Mouse (Mus musculus): ENCODE results near the gene Rabep2.
"Not testable (repeated sequence)": the region's sequence is repeated elsewhere in the genome, so short reads cannot be mapped to it uniquely, and the experiment has no call there.

Gene Rabep2

DNA sequence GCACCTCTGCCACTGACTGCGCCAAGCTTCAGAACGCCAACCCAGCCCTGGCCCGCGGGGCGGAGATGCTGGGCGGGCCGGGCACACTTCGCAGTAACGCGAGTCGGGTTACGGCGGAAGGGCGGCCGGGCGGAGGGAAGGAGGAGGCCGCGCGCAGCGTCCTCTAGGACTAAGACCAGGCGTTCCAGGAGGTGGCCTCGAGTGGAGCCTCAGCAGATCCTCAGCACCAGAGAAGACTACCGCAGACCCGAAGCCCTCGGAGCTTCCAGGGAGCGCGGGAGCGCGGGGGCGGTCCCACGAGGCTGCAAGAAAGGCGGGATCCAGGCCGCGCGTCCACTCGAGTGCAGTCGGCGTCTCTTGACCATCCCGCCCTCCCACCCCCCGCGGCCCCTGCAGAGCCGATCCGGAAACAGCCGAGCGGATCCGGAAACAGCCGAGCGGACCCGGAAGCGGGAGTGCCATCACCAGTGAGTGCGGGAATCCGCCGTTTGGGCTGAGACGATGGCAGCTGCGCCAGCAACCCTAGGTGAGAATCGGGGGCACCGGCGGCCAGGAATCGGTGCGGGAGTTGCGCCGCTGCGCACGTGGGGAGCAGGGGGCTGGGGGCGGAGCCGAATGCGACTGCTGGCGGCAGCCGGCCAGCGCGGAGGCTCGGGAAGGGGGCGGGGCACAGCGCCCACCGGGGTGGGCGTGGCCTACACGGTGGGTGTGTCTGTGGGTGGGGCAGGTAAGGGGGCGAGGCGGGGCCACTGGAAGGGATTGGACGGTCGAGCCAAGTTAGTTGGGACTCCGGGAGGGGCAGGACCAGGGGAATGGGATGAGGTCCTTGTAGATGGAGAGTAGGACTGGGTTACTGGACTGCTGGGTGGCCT is at the start of gene Rabep2:
TSS of gene Rabep2 (plus strand) at position 129 of the 872 bp plus-strand sequence.
- peak; percentile 96 to 97 for DNase-seq

DNA sequence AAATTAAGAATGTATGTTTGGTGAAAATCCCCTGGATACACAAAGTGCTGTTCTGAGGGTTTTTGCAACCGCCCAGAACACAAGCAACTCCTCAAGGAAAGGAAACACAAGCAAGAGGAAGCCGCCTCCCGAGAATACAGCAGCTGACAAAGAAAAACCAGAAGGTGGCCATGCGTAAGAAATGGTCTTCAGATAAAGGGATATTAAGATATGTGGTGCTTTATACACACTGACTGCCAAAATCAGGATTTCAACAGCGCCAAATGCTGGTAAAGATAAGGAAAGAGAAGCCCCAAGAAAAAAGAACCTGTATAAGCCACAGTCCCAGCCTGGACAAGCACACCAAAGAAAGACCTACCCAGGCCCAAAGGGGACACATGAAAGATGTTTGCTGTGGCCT is 45.0 kb upstream of the Rabep2 start:
- no peak for DNase-seq

DNA sequence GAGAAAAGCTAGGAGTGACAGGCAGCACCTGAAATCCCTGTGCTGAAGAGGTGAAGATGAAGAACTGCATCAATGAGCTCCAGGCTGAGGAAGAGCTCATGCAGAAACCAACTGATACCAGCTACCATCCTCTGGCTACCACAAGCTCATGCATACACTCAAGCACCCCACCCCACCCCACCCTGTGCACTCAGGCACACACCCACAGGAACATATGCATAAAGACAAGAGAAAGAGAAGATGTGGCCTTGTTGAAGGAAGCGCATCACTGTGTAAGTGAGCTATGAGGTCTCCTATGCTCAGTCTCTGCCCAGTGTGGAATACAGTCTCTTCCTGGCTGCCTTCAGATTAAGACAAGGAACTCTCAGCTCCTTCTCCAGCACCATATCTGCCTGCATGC is 40.4 kb upstream of the Rabep2 start:
- no peak for DNase-seq

DNA sequence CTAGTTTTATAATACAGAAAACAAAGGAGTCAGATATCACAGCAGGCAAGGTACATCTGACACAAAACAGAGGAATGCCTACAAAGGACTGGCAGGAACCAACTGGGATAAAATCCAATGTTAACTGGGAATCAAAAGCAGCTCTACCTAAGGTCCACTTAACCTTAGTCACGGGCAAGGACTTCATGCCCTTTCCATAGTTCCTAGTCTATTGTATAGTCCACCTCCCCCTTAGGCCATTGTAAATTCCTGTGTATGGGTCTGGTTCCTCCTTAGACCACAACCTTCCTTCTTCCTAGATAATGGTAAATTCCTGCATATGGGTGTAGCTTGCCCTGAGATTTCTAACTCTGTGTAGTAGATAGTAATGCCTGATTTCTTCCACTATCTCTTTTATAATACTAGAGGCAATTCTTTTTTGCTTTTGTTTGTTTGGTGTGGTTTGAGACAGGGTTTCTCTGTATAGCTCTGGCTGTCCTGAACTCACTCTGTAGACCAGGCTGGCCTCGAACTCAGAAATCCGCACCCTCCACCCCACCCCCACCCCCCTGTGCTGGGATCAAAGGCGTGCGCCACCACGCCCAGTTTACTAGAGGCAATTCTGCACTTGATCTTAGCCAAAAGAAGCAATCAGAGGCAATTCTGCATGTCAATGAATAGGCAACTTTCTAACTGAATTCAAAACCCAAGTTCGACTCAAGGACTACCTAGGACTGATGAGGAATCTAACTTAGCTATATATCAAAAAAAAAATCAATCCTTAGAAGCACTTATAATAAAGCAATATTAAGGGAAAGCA is 36.3 kb upstream of the Rabep2 start:
- DNase-seq, result not testable (repeated sequence)

DNA sequence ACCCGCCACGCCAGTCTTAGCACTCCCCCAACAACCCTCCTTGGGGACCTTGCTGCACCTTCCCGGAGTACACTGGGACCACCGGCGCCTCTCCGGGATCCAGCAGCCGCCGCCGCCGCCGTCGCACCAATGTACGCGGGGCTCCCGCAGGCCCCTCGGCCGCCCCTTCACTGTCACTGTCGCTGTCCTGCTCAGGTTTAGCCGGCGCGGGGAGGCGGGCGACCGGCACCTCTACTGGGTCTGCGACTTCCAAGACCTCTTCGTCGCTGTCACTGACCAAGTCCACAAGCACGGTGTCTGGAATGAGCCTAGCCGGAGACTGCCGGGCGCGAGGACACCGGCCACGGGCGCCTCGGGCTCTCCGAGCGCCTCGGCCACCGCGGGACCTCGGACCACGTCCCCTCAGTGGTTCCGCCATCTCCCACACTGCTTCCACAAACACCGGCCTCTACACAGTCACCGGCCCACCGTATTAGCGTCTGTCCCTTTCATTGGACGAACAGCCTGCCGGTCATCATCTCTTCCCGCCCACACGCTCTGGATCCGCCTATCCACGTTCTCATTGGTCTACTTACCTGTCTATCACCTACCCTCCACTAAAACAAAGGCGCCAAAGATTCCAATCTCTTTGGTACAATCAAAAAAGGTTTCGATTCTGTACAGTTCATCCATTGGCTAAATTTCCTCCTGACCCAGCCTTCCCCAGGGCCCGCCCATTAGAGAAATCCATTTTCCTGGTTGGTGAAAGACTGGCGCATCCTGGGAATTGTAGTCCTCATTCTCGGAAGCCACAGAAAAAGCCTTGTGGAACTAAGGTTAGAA is 32.0 kb upstream of the Rabep2 start, which contains the start of gene Nfatc2ip:
TSS of gene Nfatc2ip (minus strand) at position 440 of the 822 bp plus-strand sequence.
- peak; percentile 95 to 96 for DNase-seq

DNA sequence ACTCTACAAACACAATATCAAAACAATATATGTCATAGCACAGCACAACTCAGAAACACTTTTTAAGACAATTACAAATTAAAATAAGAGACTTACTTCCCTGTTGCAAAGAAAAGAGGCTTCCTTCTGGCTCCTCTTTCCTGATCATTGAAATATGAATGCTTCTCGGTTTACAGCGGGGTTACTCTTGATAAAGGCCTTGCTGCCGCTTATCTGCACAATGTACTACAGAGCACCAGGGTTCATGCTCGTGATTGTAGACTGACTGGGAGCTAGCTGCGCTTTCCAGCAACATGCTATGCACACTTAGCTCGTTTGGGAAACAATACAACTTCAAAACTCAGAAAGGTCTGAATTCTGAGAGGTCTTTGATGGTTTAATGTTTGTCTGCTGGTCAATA is 31.3 kb upstream of the Rabep2 start:
- DNase-seq, result no peak

DNA sequence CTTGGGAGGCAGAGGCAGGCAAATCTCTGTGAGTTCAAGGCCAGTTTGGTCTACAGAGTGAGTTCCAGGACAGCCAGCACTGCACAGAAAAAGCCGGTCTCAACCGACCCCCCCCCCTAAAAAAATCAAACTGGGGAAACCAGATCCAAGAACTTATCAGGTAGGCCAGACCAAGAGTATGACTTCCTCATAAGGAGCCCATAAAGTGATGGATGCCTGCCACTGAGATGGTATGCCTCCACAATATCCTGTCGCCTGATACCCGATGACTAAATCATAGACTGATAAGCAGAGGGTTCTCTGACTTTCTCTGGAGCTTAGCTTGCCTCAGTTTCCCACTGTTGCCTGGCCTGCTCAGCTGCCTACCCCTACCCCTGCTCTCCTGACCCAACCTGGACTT is 30.7 kb upstream of the Rabep2 start:
- no peak for DNase-seq

DNA sequence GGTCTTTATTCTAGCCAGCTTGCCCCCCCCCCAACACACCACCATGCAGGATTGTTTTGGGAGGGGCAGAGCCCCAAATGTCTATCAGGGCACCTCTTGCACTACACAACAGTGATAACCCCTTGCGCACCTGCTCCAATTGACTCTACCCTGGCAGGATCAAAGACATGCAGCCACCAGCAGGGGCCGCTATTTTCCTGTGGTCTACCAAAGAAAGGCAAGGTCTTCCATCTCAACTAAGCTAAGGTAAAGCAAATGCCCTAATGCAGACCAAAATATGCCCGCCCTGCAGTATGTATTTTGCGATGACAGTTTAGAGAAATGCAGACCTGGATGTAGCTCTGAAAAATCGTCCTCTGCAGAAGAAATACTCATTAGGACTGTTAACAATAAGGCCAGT is 29.0 kb upstream of the Rabep2 start:
- DNase-seq, result peak; percentile 73 to 88

DNA sequence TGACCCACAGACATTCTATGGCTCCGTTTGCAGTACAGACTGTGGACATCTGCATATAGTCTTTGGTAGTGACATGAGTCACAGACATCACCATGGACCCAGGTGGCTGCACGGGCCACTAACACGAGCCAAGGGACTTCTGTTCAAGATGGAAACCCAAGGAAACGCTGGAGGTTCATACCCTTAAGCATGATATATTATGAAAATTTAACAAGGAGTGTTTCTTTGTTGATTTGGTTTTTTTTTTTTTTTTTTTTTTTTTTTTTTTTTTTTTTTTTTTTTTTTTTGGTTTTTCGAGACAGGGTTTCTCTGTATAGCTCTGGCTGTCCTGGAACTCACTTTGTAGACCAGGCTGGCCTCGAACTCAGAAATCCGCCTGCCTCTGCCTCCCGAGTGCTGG is 26.0 kb upstream of the Rabep2 start:
- not testable (repeated sequence) for DNase-seq

DNA sequence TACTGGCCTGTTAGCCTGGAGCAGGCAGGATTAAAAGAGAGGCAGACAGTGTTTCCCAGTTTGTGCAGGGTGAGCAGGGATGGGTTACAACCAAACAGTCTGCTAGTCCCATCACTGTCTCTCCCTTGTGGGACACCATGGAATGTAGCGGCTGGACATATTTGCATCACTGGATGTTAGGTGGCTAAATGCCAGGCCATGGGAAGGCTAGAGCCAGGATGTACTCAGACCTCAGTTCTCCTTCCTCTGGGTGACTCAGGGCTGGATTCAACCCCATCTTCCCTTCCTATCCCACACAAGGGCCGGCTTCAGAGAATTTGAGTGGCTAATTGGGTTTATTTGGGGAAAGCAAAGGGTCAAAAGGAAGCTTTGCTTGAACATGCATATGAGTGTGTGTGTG is 19.9 kb upstream of the Rabep2 start:
- DNase-seq, result no peak

DNA sequence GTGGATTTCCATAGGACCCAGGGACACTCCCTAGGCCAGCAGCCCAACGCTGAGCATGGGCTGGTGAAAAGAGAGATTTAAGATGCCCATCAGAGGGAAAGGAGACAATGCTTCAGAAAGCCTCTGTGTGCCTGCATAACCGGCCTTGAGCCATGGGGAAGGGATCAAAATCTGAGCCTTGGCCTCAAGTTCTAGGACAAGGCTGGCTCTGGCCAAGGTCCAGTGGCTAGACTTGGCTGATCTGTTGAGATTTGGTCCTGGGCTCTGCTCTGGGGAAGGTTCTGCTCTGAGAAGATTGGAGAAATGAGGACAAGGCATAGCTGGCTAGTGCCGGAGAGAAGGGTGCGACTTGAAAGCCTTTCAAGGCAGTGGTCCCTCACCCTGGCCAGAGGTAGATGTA is 17.5 kb upstream of the Rabep2 start:
- DNase-seq, result no peak

DNA sequence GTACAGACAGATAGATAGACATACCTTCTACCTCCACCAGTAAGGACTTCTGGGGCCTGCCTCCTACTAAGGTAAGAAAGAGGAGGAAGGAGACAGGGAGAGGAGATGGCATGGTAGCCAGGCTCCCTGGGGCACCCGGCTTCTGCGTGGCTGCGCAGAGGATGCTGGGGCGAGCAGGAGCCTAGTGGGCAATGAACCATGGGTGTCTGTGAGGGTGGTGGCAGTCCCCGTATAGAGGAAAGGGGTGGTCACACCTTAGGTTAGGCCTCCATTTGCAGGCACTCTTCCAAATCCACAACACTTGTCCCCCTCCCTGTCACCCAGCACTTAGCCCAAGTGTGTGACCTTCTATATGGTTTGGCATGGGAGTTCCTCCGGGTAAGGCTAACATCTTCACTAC is 13.8 kb upstream of the Rabep2 start, which contains the start of gene Cd19:
TSS of gene Cd19 (minus strand) at position 165 of the 400 bp plus-strand sequence.
- no peak for DNase-seq

DNA sequence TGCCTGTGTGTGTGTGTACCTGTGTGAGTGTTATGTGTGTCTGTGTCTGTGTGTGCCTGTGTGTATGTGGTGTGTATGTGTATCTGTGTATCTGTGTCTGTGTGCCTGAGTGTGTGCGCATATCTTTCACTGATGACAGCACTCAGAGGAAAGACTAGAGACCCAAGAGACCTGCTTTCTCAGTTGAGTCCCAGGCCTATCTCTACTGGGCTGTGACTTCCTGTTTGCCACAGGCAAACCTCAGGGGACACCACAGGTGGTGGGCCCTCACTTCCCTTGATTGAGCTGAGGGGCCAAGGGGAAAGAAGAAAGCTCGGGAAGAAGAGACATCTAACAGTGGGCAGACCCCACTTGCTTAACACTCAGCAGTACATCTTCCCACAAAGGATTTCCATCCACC is 11.9 kb upstream of the Rabep2 start:
- no peak for DNase-seq

DNA sequence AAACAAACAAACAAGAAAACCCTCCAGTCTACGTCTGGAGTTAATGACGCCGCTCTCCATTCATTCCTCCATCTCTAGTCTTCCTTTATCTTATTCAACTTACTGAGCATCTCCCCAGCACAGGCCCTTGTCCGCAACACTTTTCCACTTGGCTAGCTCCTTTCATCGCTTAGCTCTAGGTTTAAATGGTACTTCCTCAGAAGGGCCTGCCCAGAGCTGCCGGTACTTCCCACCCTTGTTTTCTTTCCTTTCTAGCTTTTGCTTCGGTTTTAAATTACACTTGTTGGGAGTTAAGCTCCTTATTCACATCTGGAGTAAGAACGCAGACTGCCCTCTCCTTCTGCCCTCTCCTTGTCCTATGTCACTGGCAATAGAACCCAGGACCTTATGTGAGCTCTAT is 11.5 kb upstream of the Rabep2 start:
- no peak for DNase-seq

DNA sequence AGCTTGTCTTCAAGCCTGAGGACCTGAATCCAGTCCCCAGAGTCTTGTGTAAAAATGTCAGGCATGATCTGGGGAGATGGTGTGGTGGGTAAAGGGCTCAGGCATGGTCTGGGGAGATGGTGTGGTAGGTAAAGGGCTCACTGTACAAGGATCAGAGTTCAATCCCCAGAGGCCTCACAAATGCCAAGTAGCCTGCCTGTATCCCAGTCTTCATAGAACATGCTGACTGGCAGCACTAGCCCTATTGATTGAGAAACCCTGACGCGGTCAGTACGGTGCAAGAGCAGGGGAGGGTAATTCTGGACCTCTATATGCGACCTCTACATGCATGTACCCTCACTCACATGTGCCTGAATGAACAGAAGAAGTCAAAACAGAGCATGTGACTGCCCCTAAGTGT is 11.0 kb upstream of the Rabep2 start:
- no peak for DNase-seq

DNA sequence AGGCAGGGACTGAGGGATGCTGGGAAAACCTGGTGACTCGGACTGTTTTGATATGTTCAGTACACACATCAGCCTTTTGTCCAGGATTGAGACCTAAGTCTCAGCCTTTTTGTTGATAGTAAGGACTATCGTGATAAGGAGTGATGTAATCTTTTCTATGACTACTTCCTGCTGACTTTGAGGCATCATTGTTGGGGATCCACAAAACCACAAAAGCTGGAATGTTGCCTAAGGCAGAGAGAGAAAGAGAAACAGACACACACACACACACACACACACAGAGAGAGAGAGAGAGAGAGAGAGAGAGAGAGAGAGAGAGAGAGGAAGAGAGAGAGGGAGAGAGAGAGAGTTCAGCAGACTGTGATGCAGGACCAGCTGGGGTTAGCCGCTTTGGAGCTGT is 10.1 kb upstream of the Rabep2 start:
- no peak for DNase-seq

DNA sequence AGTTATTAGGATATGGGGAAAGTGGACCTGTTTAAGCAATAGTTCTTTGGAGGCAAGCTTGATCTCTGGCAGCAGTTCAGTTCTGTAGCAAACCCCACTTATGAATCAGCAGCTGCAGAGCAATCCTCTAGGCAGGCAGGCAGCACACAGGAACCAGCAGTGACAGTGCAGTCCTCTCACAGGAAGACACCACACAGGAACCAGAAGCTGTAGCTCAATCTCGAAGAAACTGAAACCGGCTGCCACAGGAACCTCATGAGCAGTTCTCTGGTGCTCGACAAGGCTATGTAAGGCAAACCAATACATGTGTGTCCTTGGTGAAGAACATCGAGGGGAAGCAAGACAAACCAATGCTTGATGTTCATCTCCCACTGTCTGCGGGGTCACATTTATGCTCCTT is 6.8 kb upstream of the Rabep2 start:
- no peak for DNase-seq

DNA sequence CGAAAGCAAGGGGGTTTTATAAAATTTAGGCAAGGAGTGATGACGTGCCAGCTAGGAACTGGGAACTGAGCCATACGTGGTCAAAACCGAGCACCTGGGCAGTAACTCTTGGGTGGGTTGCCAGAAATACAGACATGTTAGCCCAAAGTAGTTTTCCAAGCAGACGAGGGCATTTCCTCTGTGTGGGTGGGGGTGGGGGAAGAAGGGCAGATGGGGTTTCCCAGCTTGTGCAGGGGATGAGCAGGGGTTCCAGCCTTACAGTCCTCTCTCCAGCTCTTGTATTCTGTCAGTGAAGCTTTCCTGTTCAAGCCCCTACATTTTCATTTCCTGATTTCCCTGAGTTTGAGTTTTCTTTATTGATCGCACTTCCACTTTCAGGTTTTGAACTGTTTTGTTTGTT is 4.4 kb upstream of the Rabep2 start:
- DNase-seq, result no peak

DNA sequence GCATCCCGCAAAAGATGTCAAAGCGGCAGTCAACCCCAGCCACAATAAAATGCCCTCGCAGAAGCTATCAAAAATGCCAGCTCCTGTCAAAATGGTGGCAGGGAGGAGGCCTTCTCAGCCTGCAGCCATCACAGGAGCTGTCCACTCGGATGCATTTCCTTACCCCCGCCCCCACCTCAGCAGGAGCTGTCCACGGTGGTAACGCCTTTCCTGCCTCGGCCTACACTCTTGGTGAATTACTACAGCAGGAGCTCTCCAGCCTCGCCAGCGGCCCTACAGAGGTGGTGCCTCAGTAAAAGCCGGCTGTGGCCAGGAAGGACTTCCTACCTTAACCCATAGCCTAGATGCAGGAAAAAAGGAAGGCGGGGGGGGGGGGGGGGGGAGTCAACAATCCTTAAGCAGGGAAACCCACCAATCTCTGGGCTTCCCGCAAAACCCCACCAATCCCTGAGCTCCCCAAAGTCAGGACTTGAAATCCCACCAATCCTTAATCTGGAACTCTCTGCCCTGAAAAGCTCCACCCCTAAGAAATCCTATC is 1.2 kb upstream of the Rabep2 start:
- DNase-seq, result no peak

DNA sequence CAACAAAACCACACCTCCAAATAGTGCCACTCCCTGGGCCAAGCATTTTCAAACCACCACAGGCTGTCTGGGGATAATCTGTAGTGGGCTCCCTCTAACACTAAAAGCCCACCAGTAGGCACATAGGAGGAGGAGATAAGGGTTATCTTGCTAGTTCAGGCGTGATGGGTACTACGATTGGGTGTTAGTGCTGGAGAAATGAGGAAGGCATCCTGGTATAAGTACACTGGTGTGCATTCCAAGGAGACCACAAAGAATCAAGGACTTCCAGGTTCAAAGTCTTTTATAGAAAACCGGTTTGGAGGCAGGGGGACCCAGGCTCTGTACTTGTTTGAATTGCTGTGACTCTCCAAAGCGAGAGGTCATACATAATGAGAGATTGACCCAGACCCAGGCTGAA is 405 bp upstream of the Rabep2 start:
- no peak for DNase-seq

DNA sequence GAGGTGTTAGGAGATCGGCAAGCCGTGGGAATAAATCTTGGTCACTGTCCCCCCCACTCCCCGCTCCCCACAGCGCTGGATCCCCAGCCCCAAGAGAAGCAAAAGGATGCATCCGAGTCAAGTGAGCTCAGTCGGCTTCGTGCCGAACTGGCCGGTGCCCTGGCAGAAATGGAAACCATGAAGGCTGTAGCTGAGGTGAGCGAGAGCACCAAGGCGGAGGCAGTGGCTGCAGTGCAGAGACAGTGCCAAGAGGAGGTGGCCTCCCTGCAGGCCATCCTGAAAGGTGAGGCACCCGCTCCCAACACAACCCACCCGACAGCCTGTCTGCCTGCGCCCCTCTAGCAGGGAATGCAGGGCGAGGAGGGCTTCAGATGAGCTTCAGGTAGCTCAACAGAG is 942 bp downstream of the Rabep2 start:
- no peak for DNase-seq

DNA sequence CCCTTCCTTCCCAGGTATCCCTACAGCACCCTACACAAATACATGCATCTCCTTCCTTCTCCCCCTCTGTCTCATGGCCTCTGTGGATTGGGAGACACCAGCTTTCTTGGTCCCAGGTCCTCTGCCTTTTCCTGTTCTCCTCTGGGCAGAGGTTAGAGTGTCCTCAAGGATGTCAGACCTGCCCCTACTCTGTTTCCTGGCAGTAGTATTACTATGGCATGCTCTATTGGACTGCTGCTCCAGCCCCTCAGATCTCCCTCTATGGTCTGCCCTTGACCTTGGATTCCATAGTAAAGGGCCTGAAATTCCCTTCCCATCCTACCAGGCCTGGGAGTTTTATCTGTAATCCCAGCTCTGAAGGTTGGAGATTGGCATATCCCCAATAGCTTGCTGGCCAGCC is 1.6 kb downstream of the Rabep2 start:
- no peak for DNase-seq

DNA sequence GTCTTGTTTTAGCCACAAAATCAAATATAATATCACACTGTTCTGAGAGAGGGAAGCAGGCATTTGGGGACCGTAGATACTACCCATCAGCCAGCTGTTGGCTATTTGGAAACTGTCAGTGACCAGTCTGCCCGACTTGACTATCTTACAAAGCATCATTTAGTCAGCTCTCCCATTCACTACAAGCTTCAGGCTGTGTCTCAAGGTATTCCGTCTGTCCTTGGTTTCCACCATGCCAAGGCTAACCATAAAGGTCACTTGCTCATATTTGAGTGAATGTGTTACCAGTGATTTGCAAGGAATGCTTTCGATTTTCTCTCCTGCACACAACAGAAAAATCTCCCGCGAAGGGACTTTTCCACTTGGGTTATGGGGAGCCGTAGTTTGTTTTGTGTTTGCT is 6.2 kb downstream of the Rabep2 start:
- DNase-seq, result no peak

Data from lung, postnatal 4 days (tissue).